Mouse (Mus musculus): ENCODE data around the gene Adh1.

Adh1 gene

DNA sequence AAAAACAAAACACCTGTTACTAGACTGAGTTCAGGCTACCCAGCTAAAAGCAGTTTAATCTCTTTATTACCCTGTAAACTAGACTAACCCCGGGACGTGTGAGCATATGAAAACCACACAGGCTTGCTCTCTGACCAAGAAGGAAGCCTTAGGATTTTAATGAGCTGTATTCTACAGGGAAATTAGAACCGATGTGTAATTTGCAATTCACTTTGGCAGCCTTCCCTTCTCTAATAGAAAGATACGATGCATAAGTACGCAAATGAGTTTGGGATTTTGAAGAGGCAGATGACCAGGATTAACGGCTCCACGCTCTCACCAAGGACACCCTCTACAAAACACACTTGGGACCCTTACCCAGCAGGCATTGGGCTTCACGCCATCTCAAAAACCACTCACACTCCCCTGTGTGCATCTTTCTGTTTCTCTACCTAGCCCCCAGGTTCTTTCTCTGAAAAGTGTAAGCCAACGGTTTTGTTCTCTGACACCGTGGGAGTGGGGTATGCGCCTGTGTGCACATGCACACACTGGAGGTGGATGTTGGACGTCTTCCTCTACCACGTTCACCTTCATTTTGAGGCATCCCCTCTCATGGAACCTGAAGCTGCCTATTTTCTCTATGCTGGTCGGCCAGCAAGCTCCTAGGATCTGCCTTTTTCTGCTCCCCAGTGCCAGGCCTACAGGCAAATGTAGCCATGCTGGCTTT is 18.6 kb upstream of the Adh1 start:
- DNase-seq: no peak

DNA sequence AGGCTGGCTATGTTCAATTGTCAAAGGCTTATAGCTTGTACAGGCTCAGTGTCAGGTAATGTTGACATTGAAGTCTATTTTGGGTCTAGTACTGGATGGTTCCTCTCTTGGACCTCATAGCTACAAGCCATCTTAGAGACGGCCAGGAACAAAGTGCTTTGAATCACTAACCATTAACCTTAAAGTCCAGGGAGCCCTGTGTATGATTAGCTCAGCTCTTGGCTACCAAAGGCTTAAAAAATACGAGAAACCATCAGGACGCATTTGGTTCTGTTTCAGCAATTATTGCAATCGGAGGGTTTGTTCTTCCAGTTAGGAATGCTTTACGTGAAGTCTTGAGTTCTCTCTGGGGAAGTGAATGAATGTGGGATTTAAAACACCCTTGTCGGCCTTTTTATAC is 17.9 kb upstream of the Adh1 start:
- DNase-seq: no peak

DNA sequence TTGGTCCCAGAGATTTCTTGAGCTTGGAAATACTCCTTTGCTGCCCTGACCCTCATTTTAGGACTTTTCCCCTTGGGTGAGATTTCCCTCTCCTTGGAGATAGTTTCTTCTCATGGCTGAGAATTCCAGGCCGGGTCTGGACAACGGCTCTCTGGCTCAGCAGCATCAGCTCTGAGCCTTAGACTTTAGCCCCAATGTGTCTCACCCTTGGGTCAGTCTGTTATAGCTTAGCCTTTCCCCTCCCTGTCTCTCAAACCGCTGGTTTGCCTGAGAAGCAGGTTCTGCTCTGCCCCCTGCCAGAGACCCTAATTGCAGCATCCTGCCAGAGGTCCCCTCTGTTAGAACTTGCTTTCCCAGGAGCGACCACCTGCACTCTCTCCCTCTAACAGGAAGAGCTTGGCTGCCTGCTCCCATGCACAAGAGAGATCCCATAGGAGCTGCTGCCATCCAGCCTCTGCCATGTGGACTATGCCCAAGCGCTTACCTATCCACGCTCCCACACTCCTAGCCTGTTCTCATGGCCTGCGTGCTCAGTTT is 16.4 kb upstream of the Adh1 start:
- DNase-seq: no peak

DNA sequence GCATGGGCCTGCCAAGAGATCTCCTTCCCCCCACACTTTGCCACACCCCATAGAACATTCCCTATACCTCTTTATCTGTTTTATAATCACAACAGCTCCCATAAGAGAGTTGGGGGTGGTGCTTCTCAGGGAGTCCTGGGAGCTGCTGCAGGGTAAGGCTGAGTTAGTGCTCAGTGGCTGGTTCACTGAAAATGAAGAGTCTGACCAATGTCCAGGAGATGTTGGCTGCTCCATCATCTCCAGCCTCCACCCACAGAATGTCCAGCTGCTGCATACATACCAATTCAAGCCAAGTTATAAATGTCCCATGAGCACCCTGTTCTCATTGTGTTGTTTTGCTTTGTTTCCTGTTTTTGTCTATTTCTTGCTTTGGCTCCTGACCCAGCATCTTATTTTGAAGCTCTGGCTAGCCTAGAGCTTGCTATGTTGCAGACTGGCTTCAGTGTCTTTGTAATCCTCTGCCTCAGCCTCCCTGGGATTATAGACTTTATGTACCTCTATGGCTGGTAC is 14.2 kb upstream of the Adh1 start:
- no peak for DNase-seq

DNA sequence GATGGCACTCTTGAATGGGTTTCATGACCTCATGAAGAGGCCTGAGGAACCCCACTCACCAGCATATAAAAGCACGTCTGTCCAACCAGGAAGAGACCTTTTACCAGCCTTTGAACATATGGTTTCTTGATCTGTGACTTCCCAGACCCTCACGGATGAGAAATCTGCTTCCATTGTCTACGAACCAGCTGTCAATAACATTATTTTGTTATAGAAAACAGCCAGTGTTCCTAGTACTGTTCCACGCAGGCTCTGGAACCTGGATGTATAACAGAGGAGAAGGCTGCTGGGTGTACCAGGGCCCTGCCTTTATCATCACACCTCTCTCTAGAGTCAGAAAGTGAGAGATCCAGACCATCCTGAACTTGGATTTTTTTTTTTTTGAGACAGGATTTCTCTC is 13.6 kb upstream of the Adh1 start:
- DNase-seq: no peak

- DNase-seq: no peak
Observed at GRCm38 (mm10) chr3:138248011-138248410, 12.8 kb upstream of the Adh1 start.

- no peak for DNase-seq
Observed at GRCm38 (mm10) chr3:138248746-138249145, 12.0 kb upstream of the Adh1 start.

GRCm38 (mm10) chr3:138251156-138251555 is 9.6 kb upstream of the Adh1 start:
- no peak for DNase-seq

GRCm38 (mm10) chr3:138254205-138254604 is 6.6 kb upstream of the Adh1 start:
- DNase-seq: no peak

GRCm38 (mm10) chr3:138255366-138255765 is 5.4 kb upstream of the Adh1 start:
- no peak for DNase-seq

DNA sequence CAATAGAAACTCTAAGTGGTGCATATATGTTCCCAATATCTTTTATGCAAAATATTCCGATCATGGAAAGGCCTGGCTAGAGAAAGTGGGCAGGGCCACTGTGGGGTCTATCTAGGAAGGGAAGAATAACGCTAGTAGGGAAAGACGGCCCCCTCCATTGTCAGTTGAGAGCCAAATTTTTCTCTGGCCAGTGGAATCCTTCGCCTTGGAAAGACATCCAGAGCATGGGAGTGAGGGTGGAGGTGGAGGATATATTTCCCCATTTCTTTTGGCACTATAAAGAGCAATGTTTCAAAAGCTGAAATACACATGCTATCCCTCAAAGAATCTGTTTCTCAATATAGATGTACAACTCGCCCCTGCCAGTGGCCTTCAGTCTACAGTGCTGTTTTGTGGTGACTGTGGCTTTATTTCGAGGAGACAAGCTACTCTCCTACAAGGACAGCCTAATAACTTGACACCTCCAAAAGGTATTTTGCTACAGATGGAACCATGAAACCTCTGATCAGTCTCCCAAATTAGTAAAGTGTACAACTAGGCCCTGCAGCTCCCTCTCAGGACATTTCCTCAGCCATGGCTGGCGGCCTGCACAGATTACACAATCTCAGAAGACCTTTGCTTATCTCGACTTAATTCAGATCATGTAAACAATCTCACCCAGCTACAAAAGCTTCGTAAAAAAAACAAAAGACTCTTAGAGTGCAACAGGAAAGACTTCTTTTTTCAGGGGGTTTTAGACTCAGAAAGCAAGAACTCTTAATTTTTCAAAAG is 4.8 kb upstream of the Adh1 start:
- DNase-seq: no peak

DNA sequence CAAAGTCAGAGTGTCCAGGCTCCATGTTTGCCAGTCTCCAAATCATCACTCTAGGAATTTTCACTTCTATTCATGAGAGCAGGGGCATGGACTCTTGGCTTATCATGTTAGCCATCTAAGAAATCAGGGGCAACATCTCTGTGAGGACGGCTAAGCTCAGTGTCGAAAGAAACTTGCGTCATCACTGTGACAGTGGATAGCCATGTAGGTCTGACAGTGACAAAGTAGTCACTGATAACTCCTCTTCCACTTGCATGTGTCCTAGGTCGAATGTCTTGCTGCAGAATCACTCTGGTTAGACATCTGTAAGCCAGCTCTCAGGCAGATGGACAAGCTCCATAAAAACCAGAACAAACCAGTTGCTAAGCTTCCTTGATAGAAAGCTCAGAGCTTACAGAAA is 1.8 kb downstream of the Adh1 start:
- no peak for DNase-seq

- DNase-seq: no peak
Observed at GRCm38 (mm10) chr3:138263154-138263930, 2.6 kb downstream of the Adh1 start.

GRCm38 (mm10) chr3:138264648-138265047 is 3.9 kb downstream of the Adh1 start:
- DNase-seq: no peak

DNA sequence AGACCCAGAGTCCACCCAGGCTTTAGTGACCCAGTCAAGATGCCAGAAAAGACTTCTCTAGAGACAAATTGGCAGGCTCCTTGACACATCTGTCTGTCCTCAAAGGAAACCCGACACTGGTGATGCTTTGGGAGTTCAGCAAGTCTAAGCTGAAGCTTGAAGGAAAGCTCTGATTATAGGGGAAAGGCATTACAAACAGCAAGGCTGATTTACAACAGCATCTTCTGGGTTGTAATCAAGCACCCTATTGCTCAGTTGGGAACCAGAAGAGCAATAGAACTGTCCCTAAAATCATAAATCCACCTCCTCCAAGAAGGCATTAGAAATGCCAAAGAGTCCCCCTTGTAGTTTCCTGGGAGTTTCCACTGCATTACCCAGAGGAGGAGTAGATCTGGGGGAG is 9.7 kb downstream of the Adh1 start:
- no peak for DNase-seq

- no peak for DNase-seq
Observed at GRCm38 (mm10) chr3:138271297-138271696, 10.5 kb downstream of the Adh1 start.

DNA sequence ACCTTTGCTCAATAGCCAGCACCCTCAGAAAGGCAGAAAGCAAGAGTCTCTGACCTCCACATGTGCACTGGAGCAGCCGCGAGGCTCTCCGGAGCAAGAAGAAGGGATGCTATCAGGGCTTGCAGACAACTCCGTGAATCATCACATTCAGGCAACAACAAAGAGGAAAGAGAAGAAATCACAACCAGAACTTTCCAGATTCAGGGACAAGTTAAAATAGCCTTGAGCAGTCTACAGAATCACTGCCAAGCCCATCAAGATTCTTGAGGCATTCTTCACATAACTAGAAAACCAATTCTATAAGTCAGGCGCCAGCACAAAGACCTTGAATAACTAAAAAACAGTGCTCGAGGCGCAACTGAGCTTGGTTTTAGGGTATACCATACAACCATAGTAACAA is 12.3 kb downstream of the Adh1 start:
- no peak for DNase-seq

DNA sequence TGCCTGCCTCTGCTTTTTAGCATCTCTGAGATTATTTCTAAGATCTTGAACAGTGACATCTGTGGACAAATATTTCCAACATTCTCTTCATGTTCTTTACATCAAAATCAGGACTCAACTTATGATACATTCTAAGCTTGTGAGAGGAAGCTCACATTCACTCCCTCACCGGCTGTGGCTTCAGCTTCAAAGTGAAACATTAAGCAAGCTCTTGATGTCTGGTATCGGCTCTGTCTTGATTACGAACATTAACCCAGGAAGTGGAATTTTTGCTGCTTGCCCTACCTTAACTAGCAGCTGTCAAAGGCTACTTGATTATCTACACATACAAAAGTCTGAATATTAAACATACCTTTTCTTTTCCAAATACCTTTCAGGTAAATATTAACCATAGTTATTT is 14.3 kb downstream of the Adh1 start:
- no peak for DNase-seq

GRCm38 (mm10) chr3:138282556-138282955 is 21.8 kb downstream of the Adh1 start:
- DNase-seq: no peak

DNA sequence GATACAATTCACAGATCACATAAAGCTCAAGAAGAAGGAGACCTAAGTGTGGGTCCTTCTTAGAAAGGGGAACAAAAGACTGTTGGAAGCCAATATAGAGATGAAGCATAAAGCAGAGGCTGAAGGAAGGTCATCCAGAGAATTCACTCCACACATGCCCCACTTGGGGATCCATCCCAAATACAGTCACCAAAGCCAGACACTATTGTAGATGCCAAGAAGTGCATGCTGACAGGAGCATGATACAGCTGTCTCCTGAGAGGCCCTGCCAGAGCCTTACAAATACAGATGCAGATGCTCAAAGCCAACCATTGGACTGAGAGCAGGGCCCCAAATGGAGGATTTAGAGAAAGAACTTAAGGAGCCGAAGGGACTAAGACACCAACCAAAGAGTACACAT is 23.0 kb downstream of the Adh1 start:
- DNase-seq: no peak

- no peak for DNase-seq
Observed at GRCm38 (mm10) chr3:138285986-138286385, 25.2 kb downstream of the Adh1 start.

GRCm38 (mm10) chr3:138287686-138288085 is 26.9 kb downstream of the Adh1 start:
- DNase-seq: no peak

DNA sequence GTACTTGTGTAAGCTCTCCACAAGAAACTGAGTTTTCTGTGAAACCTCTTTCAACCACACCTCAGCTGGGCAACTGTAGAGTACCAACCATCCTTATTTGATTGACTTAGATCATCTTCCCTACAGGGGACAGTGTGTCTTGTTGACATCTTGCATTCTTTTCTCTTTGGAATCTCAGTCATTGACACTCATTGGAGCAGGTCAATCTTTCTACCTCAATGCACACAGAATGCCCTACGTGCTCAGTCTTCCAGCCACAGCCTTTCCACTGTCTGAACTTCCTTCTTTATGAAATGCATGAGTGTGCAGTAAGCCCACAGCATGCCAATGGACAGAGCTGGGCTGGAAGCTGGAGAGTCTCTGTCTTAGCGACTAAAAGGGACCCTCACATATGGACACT is 29.9 kb downstream of the Adh1 start:
- no peak for DNase-seq
